Mouse (Mus musculus) neutrophil, adult 59 days (primary cell): ENCODE data around the gene Prrg2. TPM values are rescaled to one million over a fixed set of nuclear protein-coding genes. Genes with fewer than 3 reads are reported as not detected.

Source experiments
- total RNA-seq, 2 experiments: library from RNA; stranded (reverse); gene quantifications; 1 replicate in 1 of 2; 2 replicates in 1 of 2; pipeline ENCODE4 v1.2.4; 2023

Prrg2 gene
- 10 to 100 TPM; 14.5 to 15.6 TPM for total RNA-seq

GRCm38 (mm10) chr7:45062239-45062835, at the start of gene Prrg2, which contains the start of gene Nosip:
Prrg2 (minus strand) TSS chr7:45062677.
Nosip (plus strand) TSS chr7:45062429.

GRCm38 (mm10) chr7:45103652-45104180, 41.2 kb upstream of the Prrg2 start, which contains the start of gene Fcgrt:
Fcgrt (minus strand) TSS chr7:45103851.

GRCm38 (mm10) chr7:45092048-45092447, 29.6 kb upstream of the Prrg2 start, which contains the start of gene Rcn3:
Rcn3 (minus strand) TSS chr7:45092221.

GRCm38 (mm10) chr7:45052862-45053116, 9.7 kb downstream of the Prrg2 start, which contains the start of gene Prr12:
Prr12 (minus strand) TSS chr7:45052881.

GRCm38 (mm10) chr7:45017242-45018061, 45.0 kb downstream of the Prrg2 start, which contains the start of gene Rras:
Rras (plus strand) TSS chr7:45017961.

GRCm38 (mm10) chr7:45015957-45016612, 46.4 kb downstream of the Prrg2 start, which contains the start of gene Scaf1:
Scaf1 (minus strand) TSS chr7:45016363.

Other genes with a start within 250 kb of the Prrg2 start
- gene Nup62, start 246.6 kb downstream of the Prrg2 start, total RNA-seq: 10 to 100 TPM; 50.3 to 52.5 TPM
- gene Il4i1, start 246.3 kb downstream of the Prrg2 start, total RNA-seq: 1 to 10 TPM in 1 of 2 experiments, under 1 TPM in 1; 0.64 to 1.8 TPM
- 1 to 10 TPM; 4.9 to 6.0 TPM for gene Atf5, start 246.0 kb downstream of the Prrg2 start, total RNA-seq
- gene Akt1s1, start 213.7 kb downstream of the Prrg2 start, total RNA-seq: 10 to 100 TPM; 14.1 to 15.2 TPM
- 10 to 100 TPM; 32.1 to 45.3 TPM for gene Tbc1d17, start 213.6 kb downstream of the Prrg2 start, total RNA-seq
- 100 to 1,000 TPM; 390 to 443 TPM for gene Pnkp, start 205.5 kb downstream of the Prrg2 start, total RNA-seq
- 10 to 100 TPM; 32.3 to 33.9 TPM for gene Ptov1, start 192.9 kb downstream of the Prrg2 start, total RNA-seq
- gene Med25, start 170.0 kb downstream of the Prrg2 start, total RNA-seq: 10 to 100 TPM; 36.9 to 38.1 TPM
- 1 to 10 TPM; 4.6 to 6.1 TPM for gene Fuz, start 166.6 kb downstream of the Prrg2 start, total RNA-seq
- 10 to 100 TPM; 61.7 to 69.2 TPM for gene Ap2a1, start 133.2 kb downstream of the Prrg2 start, total RNA-seq
- gene Tsks, start 119.5 kb downstream of the Prrg2 start, total RNA-seq: not detected
- under 1 TPM; 0.33 to 0.53 TPM for gene Cpt1c, start 87.8 kb downstream of the Prrg2 start, total RNA-seq
- 10 to 100 TPM; 79.2 to 80.4 TPM for gene Prmt1, start 76.1 kb downstream of the Prrg2 start, total RNA-seq
- 10 to 100 TPM; 55.8 to 60.1 TPM for gene Irf3, start 65.0 kb downstream of the Prrg2 start, total RNA-seq
- gene Bcl2l12, start 64.0 kb downstream of the Prrg2 start, total RNA-seq: 10 to 100 TPM in 1 of 2 experiments, 1 to 10 TPM in 1; 9.3 to 14.3 TPM
- gene Scaf1, start 46.3 kb downstream of the Prrg2 start, total RNA-seq: 10 to 100 TPM; 57.7 to 58.5 TPM
- gene Rras, start 44.7 kb downstream of the Prrg2 start, total RNA-seq: 10 to 100 TPM; 13.6 to 16.8 TPM
- gene Prr12, start 9.8 kb downstream of the Prrg2 start, total RNA-seq: 10 to 100 TPM; 22.7 to 23.8 TPM
- gene Nosip, start 248 bp downstream of the Prrg2 start, total RNA-seq: 10 to 100 TPM; 31.4 to 34.3 TPM
- 1 to 10 TPM in 1 of 2 experiments, under 1 TPM in 1; 0.79 to 2.8 TPM for gene Rcn3, start 29.5 kb upstream of the Prrg2 start, total RNA-seq
- 10 to 100 TPM; 15.6 to 23.0 TPM for gene Fcgrt, start 41.2 kb upstream of the Prrg2 start, total RNA-seq
- gene Rps11, start 61.8 kb upstream of the Prrg2 start, total RNA-seq: 1,000 to 10,000 TPM in 1 of 2 experiments, 100 to 1,000 TPM in 1; 885 to 1,040 TPM
- gene Rpl13a, start 66.1 kb upstream of the Prrg2 start, total RNA-seq: 1,000 to 10,000 TPM; 1,010 to 1,095 TPM
- gene Gm45713, start 73.6 kb upstream of the Prrg2 start, total RNA-seq: not detected
- gene Flt3l, start 73.8 kb upstream of the Prrg2 start, total RNA-seq: 10 to 100 TPM; 23.6 to 24.1 TPM
- 10 to 100 TPM; 40.2 to 48.4 TPM for gene Pih1d1, start 91.6 kb upstream of the Prrg2 start, total RNA-seq
- gene Aldh16a1, start 91.9 kb upstream of the Prrg2 start, total RNA-seq: 100 to 1,000 TPM in 1 of 2 experiments, 10 to 100 TPM in 1; 79.9 to 118 TPM
- gene Slc17a7, start 101.3 kb upstream of the Prrg2 start, total RNA-seq: not detected
- gene Gfy, start 116.9 kb upstream of the Prrg2 start, total RNA-seq: not detected
- not detected for gene Pth2, start 118.3 kb upstream of the Prrg2 start, total RNA-seq
- under 1 TPM in 1 of 2 experiments, not detected in 1; 0.20 TPM for gene Ccdc155, start 142.2 kb upstream of the Prrg2 start, total RNA-seq
- gene Dkkl1, start 149.5 kb upstream of the Prrg2 start, total RNA-seq: under 1 TPM; 0.58 to 0.95 TPM
- gene Tead2, start 153.1 kb upstream of the Prrg2 start, total RNA-seq: not detected
- gene Cd37, start 176.4 kb upstream of the Prrg2 start, total RNA-seq: 100 to 1,000 TPM; 351 to 377 TPM
- under 1 TPM; 0.31 to 0.78 TPM for gene Slc6a16, start 178.4 kb upstream of the Prrg2 start, total RNA-seq
- gene Slc6a21, start 214.8 kb upstream of the Prrg2 start, total RNA-seq: under 1 TPM in 1 of 2 experiments, not detected in 1; 0.33 TPM